Mouse (Mus musculus): ENCODE results near the gene Slc44a1.

DNA sequence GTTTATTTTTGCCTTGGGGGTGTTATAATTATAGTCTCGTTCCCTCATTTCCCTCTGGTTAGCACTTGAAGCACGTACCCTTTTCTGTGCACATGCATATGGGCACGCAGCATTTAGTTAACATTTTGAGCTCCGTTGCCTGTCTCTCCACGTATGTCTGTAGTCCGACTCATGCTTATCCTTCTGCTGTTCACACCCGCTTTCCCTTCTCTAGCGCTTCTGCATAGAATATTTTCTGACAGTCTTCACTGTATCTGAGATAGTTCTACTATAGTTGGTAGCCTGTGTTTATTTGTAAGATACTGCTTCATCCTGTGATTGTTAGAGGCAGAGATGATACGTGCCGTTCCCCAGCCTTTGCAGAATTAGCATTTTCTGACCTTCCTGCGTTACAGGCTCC lies 98.4 kb downstream of the Slc44a1 start:
- TF ChIP-seq CTCF (IDR thresholded peaks at IDR 0.05; ENCODE audit: borderline replicate concordance, control insufficient read depth, extremely low read depth, insufficient read depth, low read length, poor library complexity) (no peak), POLR2A (IDR thresholded peaks at IDR 0.05; ENCODE audit: control insufficient read depth, extremely low read depth, insufficient read depth, low read length, poor library complexity) (no peak)

Measured in thymus, adult 2 months (tissue).